Mouse (Mus musculus): ENCODE data around the gene Ate1.
"Not testable (repeated sequence)": the region's sequence is repeated elsewhere in the genome, so short reads cannot be mapped to it uniquely, and the experiment has no call there.

Ate1 gene

DNA sequence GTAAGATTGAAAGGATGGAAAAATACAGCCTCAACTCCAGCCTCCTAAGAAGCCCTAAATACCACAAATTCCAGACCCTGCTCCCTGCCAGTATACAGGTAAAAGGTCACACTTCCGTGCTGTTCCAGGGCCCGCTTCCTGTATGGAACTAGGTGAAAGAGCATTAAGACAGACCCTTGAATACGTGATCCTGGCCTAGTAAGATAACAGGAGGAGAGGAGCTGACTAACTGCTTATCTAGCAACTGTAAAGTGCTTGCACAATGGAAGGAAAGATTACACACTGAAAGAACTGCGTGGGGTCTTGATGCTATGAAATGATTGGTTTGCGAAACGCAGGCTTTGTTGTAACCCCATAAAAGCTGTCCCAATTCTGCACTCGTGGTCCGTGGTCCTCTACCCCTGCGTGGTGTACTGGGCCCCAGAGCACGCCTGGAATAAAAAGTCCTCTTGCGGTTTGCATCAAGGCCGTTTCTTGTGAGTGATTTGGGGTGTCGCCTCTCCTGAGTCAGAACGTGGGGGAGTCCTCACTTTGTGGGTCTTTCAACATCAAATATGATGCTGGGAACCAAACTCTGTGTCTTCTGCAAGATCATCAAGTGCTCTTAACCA lies 748 bp upstream of the Ate1 start:
- DNase-seq (ENCODE audit: low read depth, low spot score) = no peak

DNA sequence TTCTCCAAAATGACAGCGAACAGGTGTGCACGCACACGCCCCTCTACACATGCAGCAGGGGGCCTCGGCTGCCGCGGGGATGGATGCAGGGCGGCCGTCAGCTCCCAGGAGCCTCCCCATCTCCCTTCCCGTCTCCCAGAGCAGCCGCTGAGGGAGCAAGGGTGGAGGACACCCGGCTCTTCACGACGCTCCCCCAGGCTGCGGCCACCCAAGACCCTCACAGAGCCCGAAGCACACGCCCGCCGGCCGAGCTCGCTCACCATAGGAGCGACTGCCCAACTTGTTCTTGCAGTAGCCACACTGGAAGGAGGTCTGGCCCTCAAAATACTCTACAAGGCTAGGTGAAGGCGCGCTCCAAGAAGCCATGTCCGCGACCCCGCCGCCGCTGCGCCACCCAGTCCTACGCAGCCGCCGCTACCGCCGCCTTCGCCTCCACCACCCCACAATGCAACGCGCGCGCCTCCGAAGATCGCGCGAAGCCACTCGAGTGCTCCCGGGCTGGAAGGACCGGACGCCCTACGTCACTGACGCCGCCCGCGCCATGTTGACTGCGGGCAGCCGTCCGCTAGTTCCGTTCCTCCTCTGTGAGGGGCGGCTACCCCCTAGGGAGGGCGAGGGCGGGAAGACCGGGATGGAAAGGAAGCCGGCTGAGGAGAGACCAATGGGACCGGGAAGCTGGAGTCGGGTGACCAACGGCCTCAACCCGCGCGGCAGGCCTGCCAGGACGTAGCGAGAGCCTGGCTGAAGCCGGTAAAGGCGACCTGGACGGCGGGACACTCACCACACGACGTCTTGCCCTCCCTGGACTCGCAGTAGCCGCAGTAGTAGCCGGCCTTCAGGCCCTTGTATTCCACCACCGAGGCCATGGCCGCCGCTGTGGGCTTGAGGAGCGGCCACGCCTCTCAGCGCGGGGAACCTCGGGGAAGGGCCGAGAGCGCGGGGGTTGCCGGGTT lies 797 bp downstream of the Ate1 start:
- peak; percentile 89 for DNase-seq (ENCODE audit: low read depth, low spot score)

DNA sequence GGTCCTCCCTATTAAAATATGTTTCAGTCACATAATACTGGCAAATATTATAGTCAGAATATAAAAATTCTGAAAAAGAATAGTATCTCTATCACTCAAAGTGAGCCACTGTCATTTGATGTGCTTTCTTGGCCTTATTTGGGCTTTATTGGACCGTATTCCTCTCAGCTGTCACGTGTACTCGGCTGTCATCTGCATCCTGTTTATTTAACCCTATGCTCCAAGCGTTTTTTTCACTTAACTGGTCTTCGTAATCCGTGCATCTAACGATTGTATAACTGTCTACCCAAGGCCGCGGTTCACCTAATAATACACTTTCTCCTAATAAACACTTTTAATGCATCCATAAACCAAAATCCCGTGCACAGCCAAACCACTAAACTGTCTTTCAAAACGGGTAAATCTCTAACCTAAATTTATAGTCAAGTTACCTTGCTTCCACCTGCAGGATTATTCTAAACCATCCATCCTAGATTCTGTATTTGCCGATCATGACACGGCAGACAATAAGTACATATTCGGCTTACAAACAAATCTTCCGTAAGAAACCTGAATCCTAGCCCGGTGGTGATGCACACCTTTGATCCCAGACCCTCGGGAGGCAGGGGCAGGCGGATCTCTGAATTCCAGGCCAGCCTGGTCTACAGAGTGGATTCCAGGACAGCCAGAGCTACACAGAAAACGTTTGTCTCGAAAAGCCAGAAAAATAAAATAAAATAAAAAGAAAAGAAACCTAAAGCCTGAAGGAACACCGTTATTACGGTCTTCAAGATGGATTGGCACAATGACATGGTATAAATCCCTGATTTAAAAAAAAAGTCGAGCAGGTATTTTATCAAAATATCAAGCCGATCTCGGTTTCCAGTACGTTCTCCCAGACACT lies 1.7 kb downstream of the Ate1 start:
- no peak for DNase-seq (ENCODE audit: low read depth, low spot score)

DNA sequence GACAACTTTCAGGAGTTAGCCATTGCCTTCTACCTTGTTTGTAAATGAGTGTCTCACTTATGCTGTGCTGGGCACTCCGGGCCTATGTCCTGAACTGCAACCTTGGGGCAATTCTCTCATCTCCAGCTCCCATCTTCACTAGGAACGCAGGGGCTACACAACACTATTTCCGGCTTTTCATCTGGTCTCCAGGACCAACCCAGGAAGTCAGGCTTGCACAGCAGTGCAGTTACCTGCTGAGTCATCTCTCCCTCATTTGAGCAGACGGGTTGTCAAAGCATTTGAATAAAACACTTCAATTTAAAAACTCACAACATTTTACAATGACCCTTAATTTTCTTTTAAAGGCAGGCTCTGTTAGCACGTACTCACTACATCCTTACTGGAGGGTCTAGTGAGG lies 9.9 kb downstream of the Ate1 start:
- no peak for DNase-seq (ENCODE audit: low read depth, low spot score)

DNA sequence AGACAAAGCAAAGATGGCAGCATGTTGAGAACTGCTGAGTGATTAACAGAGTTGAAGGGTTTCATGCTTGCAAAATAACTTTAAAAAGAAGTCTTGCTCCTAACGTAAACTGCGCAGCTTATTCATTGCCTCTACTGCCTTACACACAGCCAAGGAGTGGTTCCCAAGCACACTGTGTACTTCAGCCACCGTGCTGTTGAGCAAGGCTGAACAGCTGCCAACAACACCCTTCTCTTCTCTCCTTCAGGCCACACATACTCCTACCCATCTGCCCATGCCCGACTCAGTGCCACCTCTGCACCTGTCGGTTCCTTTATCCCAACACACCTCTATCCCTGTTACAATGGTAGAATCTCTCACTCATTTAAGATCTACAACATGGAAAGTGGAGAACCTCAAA lies 17.2 kb downstream of the Ate1 start:
- no peak for DNase-seq (ENCODE audit: low read depth, low spot score)

DNA sequence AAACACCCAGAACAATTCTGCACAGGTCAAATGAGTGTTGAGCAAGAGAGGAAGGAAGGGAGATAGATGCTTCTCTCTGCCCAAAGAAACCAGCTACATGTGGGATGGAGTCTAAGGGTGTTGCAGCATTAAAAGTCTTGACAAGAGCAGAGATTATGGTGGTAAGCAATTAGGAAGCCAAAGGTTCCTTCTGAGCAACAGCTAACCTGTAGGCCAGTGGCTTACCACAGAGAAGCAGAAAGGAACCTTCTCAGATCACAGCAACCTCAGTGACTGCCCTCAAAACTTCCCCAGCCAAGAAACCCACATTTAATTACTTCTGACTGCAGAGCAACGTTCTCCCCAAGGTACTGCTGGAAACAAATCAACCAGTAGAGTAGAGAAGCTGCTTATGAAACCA lies 18.7 kb downstream of the Ate1 start:
- DNase-seq (ENCODE audit: low read depth, low spot score) = no peak

DNA sequence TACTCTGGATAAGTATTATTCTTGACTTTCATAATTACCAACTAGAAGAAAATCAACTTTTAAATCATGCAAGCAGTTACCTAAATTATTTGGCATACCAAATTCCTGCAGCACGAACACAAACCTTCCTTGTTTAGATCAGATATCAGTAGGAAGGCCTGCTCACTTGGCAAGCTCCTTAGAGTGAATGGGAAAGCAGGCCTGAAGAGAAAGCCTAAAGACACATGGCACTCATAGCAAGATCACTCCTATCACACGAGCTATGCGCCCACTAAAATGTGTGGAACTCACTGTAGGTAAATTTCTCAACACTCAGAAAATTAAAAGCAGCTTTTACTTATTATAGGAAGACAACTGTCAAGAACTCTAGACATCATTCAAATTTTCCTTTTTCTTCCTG lies 26.8 kb downstream of the Ate1 start:
- DNase-seq (ENCODE audit: low read depth, low spot score) = no peak

DNA sequence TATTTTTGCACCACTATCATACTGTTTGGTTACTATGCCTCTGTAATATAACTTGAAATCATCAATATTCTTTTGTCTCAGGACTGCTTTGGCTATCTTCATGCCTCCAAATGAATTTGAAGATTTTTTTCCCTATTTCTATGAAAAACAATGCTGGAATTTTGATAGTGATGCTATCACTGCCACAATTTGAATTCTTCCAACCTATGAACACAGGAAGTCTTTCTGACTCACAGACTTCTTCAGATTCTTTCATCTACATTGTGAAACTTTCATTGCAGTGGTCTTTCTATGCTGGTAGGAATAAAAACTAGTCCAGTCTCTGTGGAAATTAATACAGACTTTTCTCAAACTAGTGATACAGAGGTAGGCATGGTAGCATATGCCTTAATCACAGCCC lies 28.1 kb downstream of the Ate1 start:
- no peak for DNase-seq (ENCODE audit: low read depth, low spot score)

DNA sequence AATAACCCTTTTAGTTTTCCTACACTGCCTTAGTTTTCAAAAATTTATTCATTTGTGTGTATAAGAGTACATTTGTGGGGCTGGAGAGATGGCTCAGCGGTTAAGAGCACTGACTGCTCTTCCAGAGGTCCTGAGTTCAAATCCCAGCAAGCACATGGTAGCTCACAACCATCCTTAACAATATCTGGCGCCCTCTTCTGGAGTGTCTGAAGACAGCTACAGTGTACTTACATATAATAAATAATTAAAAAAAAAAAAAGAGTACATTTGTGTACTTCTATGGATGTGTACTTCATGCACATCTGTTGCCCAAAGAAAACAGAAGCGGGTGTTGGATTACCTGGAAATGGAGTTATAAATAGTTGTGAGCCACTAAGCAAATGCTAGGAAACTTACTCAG lies 41.2 kb downstream of the Ate1 start:
- DNase-seq (ENCODE audit: low read depth, low spot score) = not testable (repeated sequence)

DNA sequence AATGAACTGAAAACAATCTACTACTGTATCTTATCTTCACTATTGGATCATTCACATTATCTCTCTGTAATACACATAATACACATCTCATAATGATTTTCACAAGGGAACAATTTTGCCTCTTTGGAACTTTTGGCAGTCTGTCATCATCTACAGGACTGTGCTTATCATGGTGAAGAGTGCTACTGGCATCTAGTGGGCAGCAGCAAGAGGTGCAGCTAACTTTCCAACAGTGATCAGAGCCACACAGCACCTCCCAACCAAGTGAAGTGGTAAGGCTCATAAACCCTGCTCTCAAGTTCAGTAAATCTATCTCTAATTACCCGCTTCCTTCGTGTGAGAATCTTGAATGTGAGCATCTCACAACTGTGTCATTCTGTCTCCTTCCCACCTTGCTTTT lies 44.2 kb downstream of the Ate1 start:
- peak; percentile 5 for DNase-seq (ENCODE audit: low read depth, low spot score)

DNA sequence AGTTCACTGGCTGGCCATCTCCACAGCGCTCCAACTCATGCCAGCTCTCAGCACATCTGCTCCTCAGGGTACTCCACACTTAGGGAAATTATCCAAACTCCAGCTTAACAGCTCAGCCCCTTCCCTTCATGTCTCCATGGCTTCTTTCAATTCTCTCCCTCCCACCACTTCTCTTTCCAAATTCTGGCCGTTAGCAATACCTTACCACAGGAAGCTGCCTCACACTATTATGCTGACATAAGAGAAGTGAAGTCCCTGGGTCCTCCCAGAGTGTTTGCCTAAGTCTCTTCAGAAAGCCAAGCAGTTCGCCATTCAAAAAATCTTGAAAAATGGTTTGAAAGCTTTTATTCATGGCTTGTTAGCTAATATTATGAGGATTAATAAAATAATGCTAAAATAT lies 46.3 kb downstream of the Ate1 start:
- no peak for DNase-seq (ENCODE audit: low read depth, low spot score)

DNA sequence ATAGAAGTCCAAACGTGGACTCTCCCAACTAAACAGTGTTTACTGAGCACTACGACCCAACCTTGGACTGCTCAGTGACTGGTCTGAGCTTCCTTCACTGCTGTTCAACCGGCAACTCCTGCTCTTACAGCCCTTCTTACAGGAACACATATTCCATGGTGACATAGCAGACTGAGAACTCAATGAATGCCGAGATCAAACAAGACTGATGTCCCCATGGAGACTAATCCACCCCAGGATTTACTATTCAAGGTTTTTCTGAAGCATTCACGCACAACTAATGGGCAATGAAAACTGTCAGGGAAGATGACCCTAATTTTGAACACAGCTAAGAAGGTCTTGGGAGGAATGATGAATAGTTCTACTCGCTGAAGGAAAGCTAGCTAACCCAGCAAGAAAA lies 47.5 kb downstream of the Ate1 start:
- DNase-seq (ENCODE audit: low read depth, low spot score) = no peak

DNA sequence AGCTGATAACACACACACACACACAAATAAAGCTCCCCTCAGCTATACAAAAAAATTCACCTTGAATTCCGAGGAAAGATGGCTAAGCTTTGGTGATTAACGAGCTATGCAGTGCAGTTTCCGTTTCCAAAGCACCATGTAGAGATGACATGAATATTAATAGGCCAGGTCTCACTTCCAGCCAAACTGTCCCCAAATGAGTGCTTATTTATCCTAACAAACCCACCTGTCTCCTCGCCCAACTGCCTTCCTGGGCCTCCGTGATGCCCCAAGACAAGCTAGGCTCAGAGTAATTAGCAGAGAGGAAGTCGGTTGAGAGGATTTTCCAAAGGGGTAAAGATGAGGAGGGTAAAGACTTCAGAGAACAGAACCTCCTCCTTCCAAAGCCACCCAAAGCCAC lies 49.1 kb downstream of the Ate1 start:
- no peak for DNase-seq (ENCODE audit: low read depth, low spot score)

DNA sequence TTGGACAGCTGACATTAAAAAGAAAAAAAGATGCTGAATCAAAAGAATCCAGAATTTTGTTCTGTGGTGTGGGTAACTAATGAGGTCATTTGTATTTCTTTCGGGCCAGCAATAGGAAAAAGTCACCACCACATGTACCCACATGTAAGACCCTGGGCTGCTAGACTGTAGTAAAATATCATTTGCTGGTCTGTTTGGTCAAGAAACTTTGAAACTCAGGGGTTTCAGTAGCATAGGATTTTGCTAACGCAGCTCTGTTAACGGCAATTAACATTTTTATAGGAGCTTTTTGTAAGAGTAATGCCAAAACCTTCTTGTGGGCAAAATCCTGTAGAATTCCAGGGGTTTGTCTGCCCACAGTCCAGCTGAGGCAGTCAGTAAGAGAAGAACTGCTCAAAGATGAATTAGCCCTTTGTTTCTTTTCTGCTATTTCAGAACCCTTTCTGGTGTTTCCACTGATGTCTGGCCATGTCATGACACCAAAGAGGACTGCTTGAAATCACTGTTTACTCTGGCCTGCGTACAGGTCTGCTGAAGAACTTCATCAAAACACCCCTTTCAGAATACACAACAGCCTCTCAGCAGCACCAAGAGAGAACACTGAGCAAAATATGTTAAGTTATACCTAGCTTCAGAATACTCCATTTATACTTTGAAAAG lies 64.5 kb downstream of the Ate1 start:
- DNase-seq (ENCODE audit: low read depth, low spot score) = no peak

DNA sequence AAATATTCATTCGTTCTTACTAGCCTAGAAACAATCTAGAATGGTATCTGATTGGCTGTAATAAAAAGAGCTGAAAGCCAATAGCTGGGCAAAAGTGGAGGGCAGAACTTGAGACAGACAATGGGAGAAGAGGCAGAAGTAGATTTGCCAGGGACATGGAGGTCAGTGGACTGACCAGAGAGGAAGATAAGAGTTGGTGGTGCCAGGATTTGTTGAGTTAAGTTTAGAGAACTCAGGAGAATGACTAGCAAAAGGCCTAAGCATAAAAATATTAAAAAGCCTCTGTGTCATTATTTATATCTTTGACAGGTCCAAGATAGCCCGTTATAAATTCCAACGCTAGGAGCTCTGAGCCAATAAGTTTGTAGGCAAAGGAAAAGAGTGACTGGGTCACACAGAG lies 65.9 kb downstream of the Ate1 start:
- DNase-seq (ENCODE audit: low read depth, low spot score) = no peak

DNA sequence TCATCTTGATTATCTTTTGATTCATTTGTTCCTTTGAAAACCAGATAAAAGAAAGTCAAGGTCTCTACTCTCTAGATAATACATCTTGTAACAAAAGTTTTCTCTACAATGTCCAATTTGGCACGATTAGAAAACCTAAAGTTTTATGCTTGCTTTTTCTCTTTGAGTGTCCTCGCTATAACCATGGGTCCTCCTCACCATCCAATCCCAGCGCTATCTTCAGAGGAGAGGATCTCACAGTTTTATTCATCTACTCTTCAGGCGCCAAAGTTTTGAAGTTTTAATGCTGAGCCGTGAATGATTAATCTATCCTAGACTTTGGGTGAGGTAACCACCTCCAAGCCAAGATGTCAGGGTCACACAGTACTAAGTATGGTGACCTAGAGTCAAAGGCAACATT lies 84.4 kb downstream of the Ate1 start:
- no peak for DNase-seq (ENCODE audit: low read depth, low spot score)

DNA sequence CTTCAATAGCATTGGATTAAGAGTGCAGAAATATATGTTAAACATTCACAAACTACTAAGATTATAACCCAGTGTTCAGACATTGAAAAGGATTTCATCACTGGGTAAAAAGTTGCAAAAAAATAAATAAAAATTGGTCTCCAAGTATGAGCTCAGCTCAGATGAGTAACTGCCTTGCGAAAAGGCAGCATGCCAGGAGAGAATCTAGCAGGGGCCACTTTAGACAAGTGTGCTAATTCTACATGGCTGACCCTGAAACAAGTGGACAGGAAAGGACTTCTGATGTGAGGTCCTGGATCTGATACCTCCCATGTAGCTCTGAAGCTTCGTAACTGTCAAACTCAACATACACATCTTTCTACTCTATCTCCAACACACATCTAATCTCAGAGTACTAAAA lies 88.0 kb downstream of the Ate1 start:
- no peak for DNase-seq (ENCODE audit: low read depth, low spot score)

DNA sequence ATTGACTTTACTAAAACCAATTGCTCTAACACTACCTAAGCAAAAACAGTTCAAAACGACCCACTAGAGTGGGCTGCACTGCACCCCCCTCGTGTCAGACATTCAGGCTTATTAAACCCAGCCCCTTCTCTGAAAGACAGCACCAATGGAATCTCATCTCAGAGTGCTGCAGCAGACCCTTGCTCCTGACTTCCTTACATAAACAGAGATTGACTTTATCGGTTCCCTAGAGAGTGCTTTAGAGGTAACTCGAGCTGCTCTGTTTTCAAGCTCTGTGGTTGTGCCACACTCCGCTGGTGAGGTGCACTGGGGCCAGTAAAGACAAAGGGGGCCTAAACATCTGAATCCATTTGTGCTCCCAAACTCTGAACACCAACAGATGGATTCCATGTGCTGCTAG lies 93.6 kb downstream of the Ate1 start:
- DNase-seq (ENCODE audit: low read depth, low spot score) = no peak

DNA sequence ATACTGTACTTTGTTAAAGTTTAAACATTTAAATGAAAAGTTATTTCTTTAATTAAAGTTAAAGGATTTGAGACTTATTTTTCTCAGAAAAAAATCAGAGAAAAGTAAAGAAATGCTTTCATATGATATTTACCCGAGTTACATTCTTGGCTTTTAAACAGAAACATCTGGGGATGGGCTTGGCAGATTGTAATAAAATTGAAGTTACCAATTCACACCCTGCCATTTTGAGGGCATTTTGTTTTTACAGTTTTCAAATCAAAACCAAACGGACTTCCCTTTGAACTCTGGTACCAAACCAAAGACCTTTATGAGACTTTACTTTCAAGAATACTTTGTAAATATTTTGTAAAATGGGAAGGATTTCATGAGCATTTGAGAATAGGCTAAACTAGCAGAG lies 94.2 kb downstream of the Ate1 start:
- no peak for DNase-seq (ENCODE audit: low read depth, low spot score)

DNA sequence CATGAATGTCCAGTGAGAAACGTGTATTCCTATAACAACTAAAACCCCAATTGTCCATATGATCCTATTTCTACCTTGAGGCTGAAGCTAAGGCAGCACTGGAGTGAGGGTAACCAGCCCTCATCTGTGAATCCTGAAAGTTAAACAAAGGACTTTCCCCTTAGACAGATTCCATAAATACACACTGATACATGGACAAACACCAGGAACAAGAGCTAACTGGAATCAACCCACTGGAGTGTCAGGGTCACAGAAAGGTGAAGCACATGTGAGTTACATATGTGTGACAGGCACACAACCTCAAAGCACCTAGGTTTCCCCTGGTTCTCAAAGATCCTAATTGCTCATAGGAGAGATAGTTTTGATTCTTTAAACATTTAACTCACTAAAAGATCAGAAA lies 100.2 kb downstream of the Ate1 start:
- no peak for DNase-seq (ENCODE audit: low read depth, low spot score)

DNA sequence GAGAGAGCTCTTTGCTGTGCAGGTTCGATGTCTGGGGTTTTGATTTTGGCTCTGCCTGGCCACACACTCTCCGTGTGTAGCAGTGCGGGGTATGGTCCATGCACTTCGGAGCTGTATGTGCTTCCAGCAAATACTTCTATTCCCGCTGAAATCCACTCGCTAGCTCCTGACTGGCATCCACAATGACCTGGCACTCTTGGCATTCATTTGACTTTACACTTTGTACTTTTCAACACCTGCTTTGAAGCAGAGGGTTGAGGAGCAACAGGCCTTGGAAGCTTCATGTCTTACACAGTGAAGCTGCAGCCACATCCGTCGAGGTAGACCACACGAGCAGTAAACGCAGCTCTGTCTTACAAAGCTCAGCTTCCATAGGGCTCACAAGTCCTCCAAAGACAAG lies 112.5 kb downstream of the Ate1 start:
- no peak for DNase-seq (ENCODE audit: low read depth, low spot score)

DNA sequence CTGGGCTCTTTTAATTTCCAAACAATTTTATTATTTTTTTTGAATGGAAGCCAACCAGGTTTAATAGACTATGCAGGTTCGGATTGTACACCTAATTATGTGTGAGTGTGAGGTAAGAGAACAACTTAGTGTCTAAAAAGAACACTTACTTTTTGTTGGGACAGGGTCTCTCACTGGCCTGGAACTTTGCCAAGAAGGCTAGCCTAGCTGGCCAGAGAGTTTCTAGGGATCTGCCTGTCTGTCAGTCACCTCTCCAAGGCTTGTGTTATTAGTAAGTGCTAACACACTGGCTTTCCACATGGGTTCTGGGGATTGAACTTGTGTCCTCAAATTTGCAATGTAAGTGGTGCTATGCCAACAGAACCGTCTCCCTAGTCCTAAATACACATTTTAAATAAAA lies 116.8 kb downstream of the Ate1 start:
- DNase-seq (ENCODE audit: low read depth, low spot score) = no peak

Measured in WW6 (cell line).